Mouse (Mus musculus): ENCODE data around the gene Akap5. TPM values are rescaled to one million over a fixed set of nuclear protein-coding genes. Genes with fewer than 3 reads are reported as not detected.

Gene Akap5
- total RNA-seq, 1 experiment from 2014 or later = 1.0 TPM

DNA sequence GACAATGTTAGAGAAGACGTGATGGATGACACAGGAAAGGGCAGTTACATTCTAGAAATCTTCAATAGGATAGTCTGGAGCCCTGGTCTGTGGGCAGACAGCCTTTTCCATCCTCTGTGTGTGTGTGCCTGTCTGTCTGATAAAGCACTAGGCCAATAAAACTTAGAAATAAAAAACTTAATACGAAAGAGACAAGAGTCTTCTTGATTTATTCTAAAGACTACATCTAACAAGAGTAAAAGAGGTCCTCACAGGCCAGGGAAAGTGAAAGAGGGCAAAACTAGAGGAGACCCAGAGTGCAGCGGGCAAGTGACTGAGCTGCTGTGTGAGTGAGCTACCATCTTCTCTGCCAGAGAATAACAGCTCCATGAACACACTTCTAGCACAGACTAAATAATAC lies 41.6 kb downstream of the Akap5 start:
- ATAC-seq (ENCODE audit: extremely low read depth, insufficient number of reproducible peaks, low FRiP score, poor library complexity, severe bottlenecking) = no peak

DNA sequence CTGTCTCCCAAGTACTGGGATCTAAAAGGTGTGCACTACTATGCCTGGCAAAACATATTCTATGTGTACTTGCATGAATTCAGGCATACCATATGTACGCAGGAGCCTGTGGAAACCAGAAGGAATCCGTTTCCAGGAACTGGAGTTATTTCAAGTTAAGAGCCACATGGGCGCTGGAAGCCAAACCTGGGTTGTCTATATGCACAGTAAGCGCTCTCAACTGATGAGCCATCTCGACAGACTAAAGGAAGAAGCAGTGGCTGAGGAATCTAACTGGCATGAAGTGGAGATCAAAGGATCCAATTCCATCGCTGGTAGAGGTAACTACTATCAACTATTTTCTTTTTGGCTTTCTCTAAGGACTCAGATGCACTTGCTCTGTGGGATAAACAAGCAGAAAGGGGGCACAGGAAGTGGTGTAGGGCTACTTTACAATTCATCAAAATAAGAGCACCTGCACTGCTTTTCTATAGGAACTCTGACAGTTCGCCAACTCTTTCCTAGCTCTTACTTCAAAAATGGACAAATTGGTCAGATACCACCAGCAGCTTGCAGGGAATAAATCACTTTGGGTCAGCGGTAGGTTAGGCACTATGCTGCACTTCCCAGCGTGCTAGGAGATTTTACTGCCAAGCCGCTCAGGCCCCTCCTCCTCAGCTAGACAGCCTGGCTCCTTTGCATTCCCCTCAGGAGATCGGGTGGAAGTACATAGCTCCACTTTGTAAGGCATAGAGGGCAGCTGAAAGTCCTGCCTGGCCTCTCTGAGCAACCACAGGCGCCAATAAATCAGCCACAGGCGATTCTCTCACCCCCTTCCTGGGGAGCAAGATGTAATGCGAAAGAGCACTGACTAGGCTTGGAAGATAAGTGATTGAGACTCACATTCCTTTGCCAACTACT lies 42.7 kb downstream of the Akap5 start:
- no peak for ATAC-seq (ENCODE audit: extremely low read depth, insufficient number of reproducible peaks, low FRiP score, poor library complexity, severe bottlenecking)

DNA sequence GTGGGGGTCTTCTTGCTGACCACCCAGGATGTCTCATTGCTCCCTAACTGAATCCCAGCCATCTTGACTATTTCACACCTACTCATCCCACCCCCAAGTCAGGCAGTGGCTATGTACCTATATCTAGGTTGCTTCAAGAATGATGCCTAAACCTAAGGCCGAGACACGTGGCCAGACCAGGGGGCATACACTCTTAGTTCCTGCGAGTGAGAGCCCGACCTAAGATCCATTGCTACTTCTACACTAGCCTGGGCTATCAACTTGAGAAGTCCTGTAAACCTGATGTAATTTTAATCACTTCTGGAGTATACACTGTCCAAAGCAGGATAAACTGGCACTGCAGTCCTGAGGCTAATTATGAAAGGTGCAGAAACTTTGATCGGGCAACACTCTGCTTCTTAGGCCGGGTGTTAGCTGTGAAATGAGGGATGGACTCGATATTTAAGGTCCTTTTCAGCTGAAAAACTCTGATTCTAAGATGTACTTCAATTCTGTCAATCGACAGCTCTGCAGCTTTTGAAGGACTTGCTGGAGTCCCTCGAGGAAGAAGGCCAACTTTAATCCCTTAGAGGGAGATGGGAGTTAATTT lies 43.6 kb downstream of the Akap5 start:
- no peak for ATAC-seq (ENCODE audit: extremely low read depth, insufficient number of reproducible peaks, low FRiP score, poor library complexity, severe bottlenecking)

DNA sequence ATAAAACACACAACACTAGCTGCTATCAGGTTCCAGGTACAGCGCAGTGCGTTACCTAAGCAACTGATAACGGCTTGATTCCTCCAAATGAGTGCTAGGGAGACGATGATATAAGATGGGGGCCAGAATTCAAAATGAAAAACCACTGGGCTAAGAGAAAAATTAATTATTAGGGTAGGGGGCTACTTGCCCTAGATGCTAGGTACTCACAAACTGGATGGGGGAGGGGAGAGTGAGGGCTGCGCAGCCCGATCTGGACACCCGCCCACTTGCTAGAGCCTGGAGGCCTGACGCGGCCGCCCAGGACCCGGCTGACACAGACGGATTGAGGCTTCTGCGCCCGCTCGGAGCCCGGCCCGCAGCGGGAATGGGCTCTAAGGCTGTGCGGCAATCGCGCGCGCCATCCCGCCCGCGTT lies 44.1 kb downstream of the Akap5 start:
- no peak for ATAC-seq (ENCODE audit: extremely low read depth, insufficient number of reproducible peaks, low FRiP score, poor library complexity, severe bottlenecking)

DNA sequence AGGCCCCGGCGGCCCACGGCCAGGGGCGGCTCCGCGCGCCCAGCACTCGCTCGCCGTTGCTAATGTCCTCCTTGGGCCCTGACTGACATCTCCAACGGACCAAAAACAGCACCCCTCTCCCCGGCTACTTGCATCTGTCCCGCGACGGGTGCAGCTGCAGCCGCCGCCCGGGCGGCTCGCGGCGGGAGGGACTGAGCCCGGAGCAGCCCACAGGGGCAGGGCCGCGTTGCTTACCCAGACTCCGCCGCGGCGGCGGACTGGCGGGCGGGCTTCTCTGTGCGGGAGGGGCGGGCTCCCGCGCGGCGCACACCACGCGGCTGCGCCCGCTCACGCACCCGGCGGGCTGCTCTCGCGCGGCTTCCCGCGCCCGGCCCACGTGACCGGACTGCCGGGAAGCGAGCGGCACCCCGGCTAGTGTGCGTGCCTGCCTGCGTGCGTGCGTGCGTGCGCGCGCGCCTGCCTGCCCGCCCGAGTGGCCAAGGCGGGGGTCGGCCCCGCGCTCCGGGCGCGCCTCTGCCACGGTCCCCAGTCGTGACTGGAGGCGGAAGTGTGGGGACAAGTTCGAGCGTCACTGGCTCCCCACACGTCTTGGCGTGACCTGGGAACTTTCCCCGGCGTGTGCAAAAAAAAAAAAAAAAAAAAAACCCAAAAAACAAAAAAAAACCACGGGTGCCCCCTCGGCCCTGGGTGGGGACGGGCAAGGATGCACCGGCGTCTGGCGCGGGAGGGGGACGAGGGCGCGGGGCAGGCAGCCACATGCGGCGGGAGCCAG lies 44.7 kb downstream of the Akap5 start, which contains the start of gene Zbtb25:
Zbtb25 (minus strand) TSS at position 397 of the 772 bp plus-strand sequence.
- ATAC-seq (ENCODE audit: extremely low read depth, insufficient number of reproducible peaks, low FRiP score, poor library complexity, severe bottlenecking) = peak; percentile 47

DNA sequence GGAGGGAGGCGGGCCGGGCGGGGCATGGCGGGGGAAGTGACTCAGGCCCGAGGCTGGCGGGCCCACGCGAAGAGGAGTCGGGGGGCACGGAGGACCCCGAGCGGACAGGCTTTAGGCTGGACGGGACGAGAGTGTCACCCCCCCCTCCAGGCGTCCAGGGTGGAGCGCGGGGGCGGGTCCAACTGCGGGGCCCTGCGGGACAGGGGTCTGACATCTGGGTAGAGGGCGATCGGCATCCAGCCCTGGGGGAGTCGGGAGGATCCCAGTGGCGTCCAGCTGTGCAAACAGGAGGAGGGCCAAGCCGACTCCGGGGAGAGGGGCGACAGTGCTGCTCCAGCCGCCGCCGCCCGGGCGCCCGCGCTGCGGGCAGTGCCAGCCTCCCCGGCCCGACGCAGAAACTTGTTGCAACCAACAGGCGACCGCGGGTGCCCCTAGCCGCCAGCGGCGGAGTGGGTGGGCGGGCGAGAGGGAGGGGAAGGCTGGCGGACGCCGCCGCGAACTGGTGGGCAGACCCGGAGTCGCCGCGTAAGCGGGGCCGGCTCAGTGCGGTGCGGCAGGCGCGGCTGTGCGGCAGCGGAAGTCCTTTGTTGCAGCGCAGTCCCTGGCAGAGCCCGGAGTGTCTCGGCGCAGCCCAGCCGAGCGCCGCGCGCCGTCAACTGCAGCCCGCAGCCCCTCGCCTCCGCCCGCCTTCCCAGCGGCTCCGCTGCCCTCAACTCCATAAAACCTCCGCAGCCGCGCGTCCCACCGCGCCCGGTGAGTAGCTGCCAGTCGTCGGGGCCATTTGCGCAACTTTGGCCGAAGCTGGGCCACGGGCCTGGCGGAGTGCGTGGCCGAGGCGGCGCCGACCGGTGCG lies 45.5 kb downstream of the Akap5 start, which contains the start of gene Zbtb1:
Zbtb1 (plus strand) TSS at position 289 of the 853 bp plus-strand sequence.
- peak; percentile 32 for ATAC-seq (ENCODE audit: extremely low read depth, insufficient number of reproducible peaks, low FRiP score, poor library complexity, severe bottlenecking)

DNA sequence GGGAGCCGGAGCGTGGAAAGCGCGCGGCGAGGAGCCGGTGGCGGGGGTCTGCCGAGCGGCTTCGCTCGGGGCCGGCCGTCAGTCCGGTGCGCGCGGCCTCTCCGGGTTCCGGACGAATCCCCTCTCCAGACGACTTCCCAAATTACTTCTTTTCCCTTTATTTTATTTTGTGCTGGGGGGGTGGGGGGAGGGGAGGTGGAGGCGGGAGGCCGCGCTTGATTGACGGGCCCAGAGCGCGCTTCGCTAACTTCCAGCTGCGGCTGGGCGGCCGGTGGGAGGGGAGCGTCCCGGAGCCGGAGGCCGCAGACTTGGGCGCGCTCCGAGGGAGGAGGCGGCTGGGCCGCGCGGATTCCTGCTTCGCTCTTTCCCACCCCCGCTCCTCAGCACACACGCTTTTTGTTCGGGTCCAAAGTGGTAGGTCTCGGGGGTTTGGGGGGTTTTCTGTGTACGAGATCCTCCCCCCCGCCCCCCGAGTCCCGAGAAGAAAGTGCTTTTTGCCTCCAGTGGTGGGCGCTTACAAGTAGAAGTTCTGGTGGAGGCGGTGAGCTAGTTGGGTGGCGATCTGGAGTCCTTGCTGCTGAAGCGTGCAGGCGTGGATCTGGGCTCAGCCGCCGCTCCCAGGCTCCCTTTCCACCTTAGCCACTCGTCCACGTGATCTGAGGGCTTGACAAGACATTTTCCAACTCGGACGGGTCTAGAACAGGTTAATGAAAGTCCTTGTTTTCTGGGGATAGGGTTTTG lies 46.3 kb downstream of the Akap5 start:
- ATAC-seq (ENCODE audit: extremely low read depth, insufficient number of reproducible peaks, low FRiP score, poor library complexity, severe bottlenecking) = no peak

DNA sequence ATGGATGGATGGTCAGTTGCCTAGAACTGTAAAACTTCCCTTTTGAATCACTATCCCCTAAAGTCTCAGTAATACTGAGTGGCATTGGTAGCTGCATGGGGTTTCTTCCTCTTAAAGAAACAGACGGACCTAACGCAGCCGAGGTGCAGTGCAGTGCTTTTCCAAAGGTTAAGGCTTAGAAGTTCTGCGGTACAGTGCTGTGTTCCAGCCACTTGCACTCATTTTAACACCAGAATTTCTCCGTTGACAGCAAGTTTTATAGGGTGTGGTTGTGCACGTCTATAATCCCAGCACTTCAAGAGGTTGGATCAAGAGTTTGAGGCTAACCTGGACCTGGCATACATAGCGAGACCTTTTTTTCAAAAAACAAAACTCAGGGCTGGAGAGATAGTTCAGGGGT lies 47.4 kb downstream of the Akap5 start:
- ATAC-seq (ENCODE audit: extremely low read depth, insufficient number of reproducible peaks, low FRiP score, poor library complexity, severe bottlenecking) = no peak

DNA sequence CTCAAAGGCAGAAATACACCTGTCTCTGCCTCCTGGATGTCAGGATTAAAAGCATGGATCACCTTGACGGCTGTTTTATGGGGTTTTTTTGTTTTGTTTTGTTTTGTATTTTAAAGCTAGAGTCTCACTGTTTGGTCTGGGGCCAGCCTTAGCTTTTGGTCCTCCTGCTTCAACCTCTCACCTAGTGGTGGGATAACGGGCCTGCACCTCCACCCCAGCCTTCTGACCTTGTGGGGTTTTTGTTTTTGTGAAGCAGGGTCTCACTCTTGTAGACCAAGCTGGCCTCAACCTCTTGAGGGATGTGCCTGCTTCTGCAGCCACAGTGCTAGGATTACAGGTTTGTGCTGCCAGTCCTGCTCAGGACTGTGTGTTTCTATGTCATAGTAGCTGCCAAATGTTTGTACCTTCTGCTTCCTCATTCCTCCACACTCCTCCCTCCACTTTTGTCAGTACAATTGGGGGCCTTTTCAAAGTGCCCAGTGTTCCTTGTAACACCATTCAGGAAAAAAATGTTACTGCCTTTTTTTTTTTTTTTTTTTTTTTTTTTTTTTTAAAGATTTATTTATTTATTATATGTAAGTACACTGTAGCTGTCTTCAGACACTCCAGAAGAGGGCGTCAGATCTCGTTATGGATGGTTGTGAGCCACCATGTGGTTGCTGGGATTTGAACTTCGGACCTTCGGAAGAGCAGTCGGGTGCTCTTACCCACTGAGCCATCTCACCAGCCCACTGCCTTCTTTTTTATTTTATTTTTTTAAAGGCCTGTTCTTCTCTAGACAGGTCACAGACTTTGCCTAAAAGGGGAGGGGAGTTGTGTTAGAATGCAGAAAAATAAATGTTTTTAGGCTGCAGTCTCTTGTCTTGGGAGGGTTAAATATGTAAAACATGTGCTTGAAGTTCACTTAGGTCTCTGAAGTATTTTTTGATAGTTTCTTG lies 48.5 kb downstream of the Akap5 start:
- ATAC-seq (ENCODE audit: extremely low read depth, insufficient number of reproducible peaks, low FRiP score, poor library complexity, severe bottlenecking) = peak; percentile 20; the same call in 1 of the 2 replicates

DNA sequence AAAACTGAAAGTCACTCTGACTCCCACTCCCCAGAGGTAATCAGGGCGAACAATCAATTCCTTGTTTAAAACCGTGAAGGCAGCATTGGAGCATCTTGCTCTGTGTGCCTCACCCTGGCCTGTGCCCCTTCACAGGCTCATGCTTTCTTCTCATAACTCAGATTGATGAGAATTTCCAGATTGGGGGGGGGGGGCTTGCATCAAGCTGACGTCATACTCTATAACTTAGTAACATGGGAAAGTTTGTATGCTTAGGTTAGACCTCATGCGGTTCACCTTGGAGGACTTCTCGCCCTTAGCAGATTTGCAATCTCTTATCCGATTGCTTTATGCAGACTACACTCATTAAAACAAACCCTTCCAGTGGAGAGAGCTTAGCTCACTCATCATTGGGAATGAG lies 49.3 kb downstream of the Akap5 start:
- no peak for ATAC-seq (ENCODE audit: extremely low read depth, insufficient number of reproducible peaks, low FRiP score, poor library complexity, severe bottlenecking)

DNA sequence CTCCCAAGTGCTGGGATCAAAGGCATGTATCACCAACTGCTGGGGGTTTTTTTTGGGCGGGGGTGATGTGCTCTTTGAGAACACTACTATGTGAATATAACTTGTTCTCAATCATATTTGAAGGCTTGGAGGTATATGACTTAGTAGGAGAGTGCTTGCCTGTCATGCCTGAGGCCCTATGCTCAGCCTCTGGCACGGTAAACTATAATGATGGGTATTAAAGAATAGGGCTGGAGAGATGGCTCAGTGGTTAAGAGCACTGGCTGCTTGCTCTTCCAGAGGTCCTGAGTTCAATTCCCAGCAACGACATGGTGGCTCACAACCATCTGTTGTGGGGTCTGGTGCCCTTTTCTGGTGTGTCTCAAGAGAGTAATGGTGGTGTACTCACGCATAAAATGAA lies 50.2 kb downstream of the Akap5 start:
- ATAC-seq (ENCODE audit: extremely low read depth, insufficient number of reproducible peaks, low FRiP score, poor library complexity, severe bottlenecking) = no peak

DNA sequence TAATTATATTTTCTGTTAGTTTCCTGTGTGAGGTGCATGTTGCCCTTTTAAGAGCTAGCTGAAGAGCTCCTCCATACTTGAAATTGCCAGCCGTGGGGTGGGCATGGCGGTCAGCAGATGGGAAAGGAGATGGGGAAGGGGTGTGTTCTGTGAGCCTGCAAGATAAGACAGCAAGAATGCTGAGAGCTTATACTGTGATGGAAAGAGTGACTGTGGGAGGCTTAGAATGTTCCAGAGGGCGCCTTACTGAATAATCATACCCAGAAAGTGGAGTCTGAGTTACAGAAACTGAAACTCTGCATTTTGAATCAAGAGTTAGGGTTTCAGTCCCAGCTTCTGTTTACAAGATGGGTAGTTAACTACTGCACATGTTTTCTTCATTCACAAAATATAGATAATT lies 50.8 kb downstream of the Akap5 start:
- no peak for ATAC-seq (ENCODE audit: extremely low read depth, insufficient number of reproducible peaks, low FRiP score, poor library complexity, severe bottlenecking)

DNA sequence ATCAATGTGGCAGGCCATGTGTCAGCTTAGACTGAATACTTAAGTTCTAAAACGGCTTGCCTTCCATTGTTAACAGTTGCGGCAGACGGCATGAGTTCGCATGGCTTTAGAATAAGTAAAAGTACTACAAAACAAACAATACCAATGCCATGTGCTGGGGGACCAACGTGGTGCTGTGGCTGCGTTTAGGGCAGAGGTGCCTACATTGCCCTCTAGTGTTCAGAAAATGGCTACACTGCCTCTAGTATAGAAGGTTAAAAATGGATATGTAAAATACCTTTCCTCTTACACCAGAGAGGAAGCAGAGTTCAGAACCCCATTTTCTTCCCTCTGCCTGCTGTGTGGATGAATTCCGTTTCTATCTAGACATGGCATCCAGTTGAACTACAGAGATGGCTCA lies 52.0 kb downstream of the Akap5 start:
- peak; percentile 78 for ATAC-seq (ENCODE audit: extremely low read depth, insufficient number of reproducible peaks, low FRiP score, poor library complexity, severe bottlenecking)

DNA sequence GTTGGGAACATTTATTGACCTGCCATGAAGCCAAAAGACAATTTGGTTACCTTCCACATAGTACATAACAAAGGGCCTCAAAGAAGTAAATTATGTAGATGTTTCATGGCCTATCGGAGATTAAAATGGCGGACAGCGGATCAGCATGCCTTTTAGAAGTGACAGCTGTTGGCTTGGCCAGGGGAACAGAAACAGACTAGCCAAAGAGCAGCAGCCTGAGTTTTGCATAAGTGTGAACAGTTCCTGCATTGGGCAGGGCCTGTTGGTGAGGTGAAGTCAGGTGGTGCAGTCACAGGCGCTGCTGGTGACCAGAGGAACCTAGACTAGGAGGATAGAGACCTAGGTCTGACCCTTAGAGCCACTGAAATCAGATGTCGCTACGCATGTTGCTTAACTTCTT lies 52.4 kb downstream of the Akap5 start:
- peak; percentile 72 for ATAC-seq (ENCODE audit: extremely low read depth, insufficient number of reproducible peaks, low FRiP score, poor library complexity, severe bottlenecking)

DNA sequence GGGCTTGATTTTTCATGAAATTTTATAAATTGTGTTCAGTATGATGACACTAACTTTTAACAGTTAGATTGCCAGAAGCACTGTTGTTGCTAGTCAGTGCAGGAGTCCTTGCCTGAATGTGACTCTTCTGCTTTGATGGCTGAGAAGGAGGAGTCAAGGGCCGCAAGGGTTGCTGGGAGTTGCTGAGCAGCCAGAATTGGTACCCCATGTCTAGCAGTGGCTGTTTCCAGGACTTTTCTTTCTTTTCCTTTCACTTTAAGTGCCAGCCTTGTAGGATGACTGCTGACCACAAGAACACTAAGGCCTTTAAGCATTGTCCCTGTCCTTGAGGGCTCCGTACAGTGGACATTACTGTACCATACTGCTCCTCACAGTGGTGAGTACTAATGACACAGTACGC lies 53.0 kb downstream of the Akap5 start:
- ATAC-seq (ENCODE audit: extremely low read depth, insufficient number of reproducible peaks, low FRiP score, poor library complexity, severe bottlenecking) = no peak

DNA sequence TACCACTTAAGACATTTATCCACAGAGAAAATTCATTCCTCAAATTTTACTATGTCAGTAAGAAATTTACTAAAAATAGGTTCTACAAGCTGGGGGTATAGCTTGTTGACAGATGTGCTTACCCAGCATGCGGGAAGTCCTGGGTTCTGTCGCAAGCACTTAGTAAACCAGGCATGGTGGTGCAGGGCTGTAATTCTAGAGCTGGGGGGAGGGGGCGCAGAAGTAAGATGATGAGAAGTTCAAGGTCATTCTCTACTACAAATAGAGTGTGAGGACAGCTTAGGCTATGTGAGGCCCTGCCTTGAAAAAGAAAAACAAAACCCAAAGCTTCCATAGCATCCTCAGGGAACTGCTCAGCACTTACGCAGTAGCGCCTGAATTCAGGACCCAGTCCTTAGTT lies 53.9 kb downstream of the Akap5 start:
- no peak for ATAC-seq (ENCODE audit: extremely low read depth, insufficient number of reproducible peaks, low FRiP score, poor library complexity, severe bottlenecking)

DNA sequence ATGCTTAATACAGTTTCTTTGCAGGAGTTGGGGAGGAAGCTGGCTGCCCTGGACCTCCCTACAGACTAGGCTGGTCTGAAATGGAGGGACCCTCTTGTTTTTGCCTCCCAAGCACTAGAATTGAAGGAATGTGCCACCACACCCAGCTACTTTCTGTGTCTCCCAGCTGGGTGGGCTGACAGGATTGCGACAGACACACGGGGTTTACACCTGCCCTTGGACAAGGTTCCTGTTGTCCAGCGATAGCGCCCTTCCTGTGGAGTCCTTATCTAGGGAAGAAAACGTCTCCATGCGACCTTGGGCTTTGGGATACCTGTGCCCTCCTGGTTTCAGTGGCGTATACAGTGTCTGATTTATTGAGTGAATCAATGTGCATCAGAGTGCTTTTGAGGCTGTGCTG lies 55.5 kb downstream of the Akap5 start:
- ATAC-seq (ENCODE audit: extremely low read depth, insufficient number of reproducible peaks, low FRiP score, poor library complexity, severe bottlenecking) = no peak

All from neutrophil, adult 5-6 weeks (primary cell).